Mouse (Mus musculus): ENCODE data around the gene Bmp4.

DNA sequence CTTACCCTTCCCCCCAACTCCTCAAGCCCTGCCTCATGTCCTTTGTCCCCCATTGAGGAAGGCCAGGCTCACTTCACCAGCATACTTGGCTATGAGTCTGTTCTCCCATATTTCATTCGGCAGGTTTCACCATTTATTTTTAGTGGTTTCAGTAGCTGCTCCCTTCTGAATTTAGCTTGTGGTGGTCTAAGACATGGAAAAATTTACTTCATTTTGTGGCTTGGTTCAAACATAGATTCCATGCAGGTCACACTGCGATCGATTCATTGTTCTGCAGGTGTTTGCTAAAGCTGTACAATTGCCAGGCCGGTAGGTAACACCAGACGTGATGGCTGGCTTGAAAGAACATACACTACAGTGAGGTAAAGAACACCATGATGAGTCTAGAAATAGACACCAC, 39.8 kb upstream of the Bmp4 start:
- TF ChIP-seq POLR2A (IDR thresholded peaks at IDR 0.05; ENCODE audit: low read depth, low read length) (no peak), CTCF (IDR thresholded peaks at IDR 0.05; ENCODE audit: borderline replicate concordance, insufficient read depth, low read length) (no peak)

Data from embryonic fibroblast, embryonic 13.5 days (primary cell).